Mouse (Mus musculus): ENCODE measurements around the gene Mettl23.

DNA sequence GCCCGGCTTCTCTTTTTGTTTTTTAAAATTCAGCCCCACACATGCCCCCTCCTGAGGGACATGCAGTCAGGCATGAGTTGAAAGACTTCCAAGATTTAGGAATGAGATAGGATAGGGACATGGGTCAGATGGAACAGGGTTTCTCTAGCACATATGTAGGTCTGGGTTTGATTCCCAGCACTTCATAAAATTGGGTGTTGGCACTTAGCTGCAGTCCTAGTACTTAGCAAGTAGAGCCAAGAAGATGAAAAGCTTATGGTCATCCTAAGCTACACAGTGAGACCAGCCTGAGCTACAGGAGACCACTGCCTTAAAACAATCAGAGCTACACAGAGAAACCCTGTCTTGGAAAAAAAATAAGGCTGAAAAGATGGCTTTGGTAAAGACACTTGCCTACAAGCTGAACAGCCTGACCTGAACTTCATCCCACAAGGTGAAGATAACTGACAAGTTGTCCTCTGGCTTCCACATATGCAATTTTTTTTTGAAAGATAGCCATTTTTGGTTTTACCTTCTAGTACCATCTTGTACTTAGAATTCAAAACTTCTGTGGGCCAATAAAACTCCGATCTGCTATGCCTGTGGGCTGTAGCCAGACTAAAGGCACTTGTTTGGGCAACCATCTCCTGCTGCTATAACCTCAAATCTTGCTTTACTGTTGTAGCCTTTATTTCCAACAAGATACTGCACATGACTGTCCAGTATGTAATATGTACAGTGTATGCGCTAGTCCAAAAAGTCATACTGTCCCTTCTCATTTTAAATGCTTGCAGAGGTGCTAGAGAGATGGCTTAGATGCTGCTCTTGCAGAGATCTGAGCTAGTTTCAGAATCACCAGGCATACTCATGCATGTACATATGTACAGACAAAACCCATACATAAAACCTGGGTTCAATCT is 4.4 kb downstream of the Mettl23 start:
- TF ChIP-seq POLR2A (IDR thresholded peaks at IDR 0.05; ENCODE audit: borderline replicate concordance, extremely low read depth, insufficient read depth, insufficient read length, poor library complexity, severe bottlenecking) (no peak), CTCF (IDR thresholded peaks at IDR 0.05; ENCODE audit: borderline replicate concordance, extremely low read depth, insufficient read depth, insufficient read length) (no peak)
